Comparison of ENCODE assay signal across 13 mouse cellular contexts in the genomic region with DNA sequence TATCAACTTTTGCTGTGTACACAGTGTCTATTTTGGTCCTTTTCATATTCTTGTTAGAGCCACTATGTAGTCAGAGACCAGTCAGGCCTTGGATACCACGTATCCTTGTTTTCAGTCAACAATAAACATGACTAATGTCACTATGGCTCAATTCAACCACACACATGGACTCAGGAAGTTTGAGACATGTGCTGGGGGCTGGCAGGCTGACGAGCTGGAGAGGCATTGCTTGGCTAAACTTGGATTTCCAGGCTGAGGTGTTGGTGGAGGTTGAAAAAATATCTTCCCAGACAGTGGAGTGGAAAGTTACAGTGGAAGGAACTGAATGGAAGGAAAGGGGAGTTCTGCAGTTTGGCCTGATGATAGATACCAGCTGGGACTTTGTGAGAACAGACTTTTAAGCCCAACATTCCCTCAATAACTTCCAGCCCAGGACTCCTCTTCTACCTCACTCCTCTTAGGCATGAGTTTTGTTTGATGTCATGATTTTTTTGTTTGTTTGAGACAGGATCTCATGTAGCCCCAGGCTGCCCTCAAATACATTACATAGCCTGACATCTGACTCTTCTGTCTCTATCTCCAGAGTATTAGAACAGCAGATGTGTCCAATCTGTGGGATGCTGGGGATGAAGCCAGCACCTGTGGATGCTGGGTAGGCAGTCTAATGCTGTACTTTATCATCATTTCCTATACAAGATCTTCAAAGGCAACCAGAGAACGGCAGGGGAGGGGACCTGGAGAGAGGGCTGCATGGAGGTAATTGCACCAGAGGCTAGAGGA. TPM values are rescaled to one million over a fixed set of nuclear protein-coding genes. Genes with fewer than 3 reads are reported as not detected.
DNase-seq lines count a peak whose midpoint lies in the region; ATAC-seq lines count a peak whose summit lies in the region.
"Had no signal": no experiment of that assay in that cellular context is flagged by ENCODE, and none has a peak within 500 bp of the region (broad histone marks: within the 10 kb centered on the region; RNA-seq: fewer than 3 reads in every experiment).

No protein-coding gene starts in this region.

- H3K4me2 ChIP-seq in hindbrain, embryonic 16.5 days (ENCODE audit: low read length) = no peak overlapping the region
- no peak overlapping the region for H3K4me2 ChIP-seq in hindbrain, embryonic 14.5 days (replicated peaks)
- H3K4me2 ChIP-seq: neural tube, embryonic 13.5 days had no signal

- 62% methylated on average over 3 of the region's 3 CpGs for WGBS in hindbrain, embryonic 16.5 days
- WGBS in hindbrain, embryonic 14.5 days = 70% methylated on average over 3 of the region's 3 CpGs

- ATAC-seq in hindbrain, embryonic 16.5 days = peak; percentile 24; the same call in 1 of the 2 replicates
- ATAC-seq in hindbrain, embryonic 14.5 days (ENCODE audit: low FRiP score) = no peak
- peak; percentile 90 for ATAC-seq in granulocyte monocyte progenitor cell, adult 5-6 weeks (replicated peaks; ENCODE audit: poor library complexity, severe bottlenecking)

- H3K36me3 ChIP-seq in hindbrain, embryonic 16.5 days (ENCODE audit: control insufficient read depth, insufficient read depth, low read length) = no peaks in the 10 kb centered on the region
- H3K36me3 ChIP-seq in hindbrain, embryonic 14.5 days (replicated peaks; ENCODE audit: control insufficient read depth, insufficient read depth) = no peaks in the 10 kb centered on the region
- H3K36me3 ChIP-seq: G1E had no signal

- no peak overlapping the region for H3K4me3 ChIP-seq in hindbrain, embryonic 16.5 days (ENCODE audit: low read length)
- no peak overlapping the region for H3K4me3 ChIP-seq in hindbrain, embryonic 14.5 days (replicated peaks; ENCODE audit: low read length)
- H3K4me3 ChIP-seq: neural tube, embryonic 13.5 days had no signal

- no peak for DNase-seq in hindbrain, embryonic 14.5 days (ENCODE audit: low spot score)
- peak; percentile 62 to 67 for DNase-seq in right cerebral cortex, adult 2 months (ENCODE audit: low spot score in 2 of 2)
- no peak for DNase-seq in right cerebral cortex, postnatal 10 days (ENCODE audit: low spot score in 2 of 2)
- no peak for DNase-seq in B cell, adult 2 months
- DNase-seq in spleen, postnatal 4 days (ENCODE audit: low spot score in 2 of 2) = no peak
- DNase-seq: adrenal gland, adult 8-10 months; cerebellum, adult 8-10 months; spleen, adult 18-20 months; thymus, postnatal 14 days had no signal

- no peak overlapping the region for H3K27ac ChIP-seq in hindbrain, embryonic 16.5 days (ENCODE audit: low read depth, low read length)
- H3K27ac ChIP-seq in hindbrain, embryonic 14.5 days = no peak overlapping the region
- H3K27ac ChIP-seq: neural tube, embryonic 13.5 days had no signal

- H3K9ac ChIP-seq in hindbrain, embryonic 16.5 days (ENCODE audit: low read depth, low read length) = no peak overlapping the region
- no peak overlapping the region for H3K9ac ChIP-seq in hindbrain, embryonic 14.5 days
- H3K9ac ChIP-seq: neural tube, embryonic 13.5 days had no signal

- H3K4me1 ChIP-seq in hindbrain, embryonic 16.5 days (ENCODE audit: control insufficient read depth, insufficient read depth, low read depth, low read length) = no peaks in the 10 kb centered on the region
- H3K4me1 ChIP-seq in hindbrain, embryonic 14.5 days (replicated peaks; ENCODE audit: control insufficient read depth, insufficient read depth, low read length) = no peaks in the 10 kb centered on the region

- no peaks in the 10 kb centered on the region for H3K9me3 ChIP-seq in hindbrain, embryonic 16.5 days (ENCODE audit: control insufficient read depth, low read length)
- H3K9me3 ChIP-seq in hindbrain, embryonic 14.5 days (ENCODE audit: control insufficient read depth, low read length) = no peaks in the 10 kb centered on the region
- H3K9me3 ChIP-seq: G1E; neural tube, embryonic 13.5 days had no signal

- no peaks in the 10 kb centered on the region for H3K27me3 ChIP-seq in hindbrain, embryonic 16.5 days (replicated peaks; ENCODE audit: control insufficient read depth, insufficient read depth, low read length)
- no peaks in the 10 kb centered on the region for H3K27me3 ChIP-seq in hindbrain, embryonic 14.5 days (ENCODE audit: control insufficient read depth, insufficient read depth, low read length)
- H3K27me3 ChIP-seq: neural tube, embryonic 13.5 days had no signal

RNA-seq across cellular contexts. Expression of gene Kmt2e, which starts 39.7 kb away (rescaled TPM):
- 139 and 143 TPM in 2 replicates for polyA plus RNA-seq in hindbrain, embryonic 16.5 days (2015; fragmentation: Nextera tagmentation; extraction: Ambion mirVana)
- polyA plus RNA-seq in hindbrain, embryonic 14.5 days (2014; fragmentation: Nextera tagmentation; extraction: Ambion mirVana) = 118 and 128 TPM in 2 replicates
- total RNA-seq in granulocyte monocyte progenitor cell, adult 5-6 weeks (2014; fragmentation: Nextera tagmentation) = 78.3 and 87.5 TPM in 2 replicates
- total RNA-seq in granulocyte monocyte progenitor cell, adult 5-6 weeks (2017) = 41.5 and 65.1 TPM in 2 replicates

Comparison
In these comparisons a context has a peak if more than half of its experiments do, and no peak if none do; other contexts are left out.
1. DNase-seq: peak in right cerebral cortex, adult 2 months (2 of 2); none in hindbrain, embryonic 14.5 days (single experiment), right cerebral cortex, postnatal 10 days (0 of 2), B cell, adult 2 months (0 of 2) and spleen, postnatal 4 days (0 of 2).